Mouse (Mus musculus): ENCODE measurements at regions not wholly inside any gene's neighbourhood (a gene's known extent, or its start where the extent isn't known, plus 50 kb on each side); places are given as distances from the start of the nearest gene placed in this dataset.

DNA sequence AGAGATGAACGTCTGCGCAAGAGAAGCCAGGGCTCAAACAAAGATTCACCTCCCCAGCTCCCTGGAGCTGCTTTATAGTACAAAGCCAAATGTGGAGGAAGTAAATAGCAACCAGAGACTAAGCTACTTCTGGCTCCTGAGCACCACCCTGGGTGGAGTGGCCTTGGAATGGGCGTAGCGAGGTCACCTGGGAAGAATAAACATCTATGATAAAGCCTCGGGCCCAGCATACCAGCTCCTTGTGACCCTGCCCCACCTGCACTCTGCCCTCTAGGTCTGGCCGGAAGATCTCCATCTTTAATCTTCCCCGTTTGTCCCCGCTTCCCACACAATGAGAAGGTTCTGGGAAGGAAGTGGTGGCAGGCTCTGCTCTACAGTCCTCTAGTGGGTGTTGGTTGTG, 61.0 kb upstream of the Ptpn3 start:
- DNase-seq: no peak

DNA sequence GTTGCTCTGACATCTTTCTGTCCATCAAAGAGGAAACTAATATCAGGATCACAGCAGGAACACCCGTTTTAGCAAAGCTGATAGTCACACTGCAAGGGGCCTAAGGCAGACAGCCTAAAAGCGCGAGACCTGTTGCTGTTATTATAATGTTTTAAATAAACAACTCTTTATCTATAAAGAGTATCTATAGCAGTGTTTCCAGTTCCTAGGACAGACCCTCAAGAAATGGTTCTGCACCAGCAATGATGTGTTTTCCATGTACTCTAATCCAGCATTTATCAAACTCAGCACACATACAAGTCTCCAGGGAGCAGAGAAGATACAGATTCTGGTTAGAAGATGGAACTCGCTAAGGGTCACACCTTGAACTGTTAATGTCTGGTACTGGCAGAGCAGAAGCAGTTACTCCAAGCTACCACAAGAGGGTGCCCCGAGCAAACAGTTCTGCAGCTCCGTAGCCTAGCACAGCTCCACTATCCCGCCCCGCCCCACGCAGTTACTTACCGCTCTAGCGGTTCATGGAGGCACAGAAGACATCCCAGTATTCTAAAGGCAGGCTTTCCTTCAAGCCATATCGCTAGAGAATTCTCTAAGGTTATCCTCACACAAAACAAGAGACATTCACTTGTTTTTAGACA, 64.2 kb upstream of the Palm2 start:
- DNase-seq: peak; percentile 87 to 91

DNA sequence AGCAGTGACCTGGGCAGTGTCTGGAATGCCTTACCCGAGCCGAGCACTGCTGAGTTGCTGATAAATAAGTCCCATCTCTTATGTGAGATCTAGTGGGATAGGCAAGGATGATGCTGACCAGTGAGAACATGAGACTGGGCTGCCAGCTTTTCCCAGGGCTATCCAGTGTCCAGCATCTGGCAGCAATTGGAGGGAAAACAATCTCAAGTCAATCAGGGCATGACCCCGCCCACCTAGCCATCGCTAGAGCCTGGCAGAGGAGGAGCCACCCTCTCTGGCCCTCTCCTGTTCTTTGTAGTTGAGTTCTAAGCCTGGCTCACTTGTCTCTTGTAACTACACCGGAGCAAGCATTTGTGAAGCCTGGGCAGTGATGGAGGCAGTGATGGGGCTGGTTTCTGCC, 56.2 kb upstream of the Palm2 start:
- DNase-seq: peak; percentile 39 to 57

DNA sequence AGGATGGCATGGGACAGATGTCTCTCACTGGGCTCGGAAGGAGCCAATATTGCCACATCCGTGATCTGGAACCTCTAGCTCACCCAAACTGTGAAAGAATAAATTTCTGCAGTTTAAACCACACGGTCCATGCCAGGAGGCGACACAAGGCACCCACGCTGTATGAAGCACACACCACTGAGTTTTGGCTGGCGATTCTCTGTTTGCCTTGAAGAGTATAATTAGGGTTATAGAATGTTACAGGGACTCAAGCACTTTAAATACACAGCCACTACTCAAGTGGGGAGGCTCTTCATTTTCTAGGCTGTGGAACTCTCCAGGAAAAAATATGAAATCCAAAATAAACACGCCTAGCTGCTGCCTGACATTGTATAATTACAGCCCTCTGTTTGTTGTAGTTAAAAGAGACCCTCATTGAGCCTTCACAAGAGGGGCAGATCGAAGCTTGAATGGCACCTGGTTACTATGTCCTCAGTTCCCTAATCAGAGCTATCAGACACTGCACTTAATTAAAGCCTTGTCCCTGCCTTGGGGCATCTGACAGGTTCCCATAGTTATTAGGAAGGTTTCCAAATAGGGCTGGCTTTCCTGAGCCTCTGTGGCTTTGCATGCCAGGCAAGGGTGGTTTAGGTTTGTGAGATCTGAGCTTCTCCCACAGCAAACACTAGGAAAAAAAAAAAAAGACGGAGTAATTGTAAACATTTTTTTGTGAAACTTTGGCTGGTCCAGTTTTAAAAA, 53.8 kb upstream of the Palm2 start:
- DNase-seq: no peak

DNA sequence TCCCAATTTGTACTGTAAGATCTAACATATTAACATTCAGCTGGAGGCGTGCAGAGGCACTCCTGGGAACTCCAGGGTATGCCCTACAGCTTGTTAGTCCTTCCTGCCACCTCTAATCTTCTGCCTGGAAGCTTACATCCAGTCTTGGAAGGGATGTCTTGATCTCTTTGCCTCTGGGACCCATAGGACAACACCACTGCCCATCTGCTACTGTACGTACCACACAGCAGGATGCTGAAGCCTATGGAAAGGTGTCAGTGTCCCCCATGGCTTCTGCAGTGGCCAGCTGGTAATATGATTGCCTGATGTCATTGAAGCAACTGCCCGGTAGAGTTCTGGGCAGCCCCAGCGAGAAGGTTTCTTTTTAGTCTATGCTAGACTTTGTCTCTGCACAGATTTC, 52.7 kb upstream of the Palm2 start:
- DNase-seq: no peak

Measured in kidney, postnatal 4 days (tissue).